Mouse (Mus musculus) stomach, embryonic 14.5 days (tissue): ENCODE data around the gene Krt34. TPM values are rescaled to one million over a fixed set of nuclear protein-coding genes. Genes with fewer than 3 reads are reported as not detected.

Experiments
- ATAC-seq: fragments of 200-750 bp; cut with Nextera tagmentation; 2 replicates; pipeline ENCODE4 v1.8.0; 2017; ENCODE audit warnings: low read depth, moderate TSS enrichment; ENCODE audit not compliant: insufficient number of reproducible peaks, insufficient read depth, low FRiP score
- H3K27ac ChIP-seq: fragments of 300-500 bp; sonication (generic); 2 replicates; pipeline ENCODE4 v1.5.1; 2014; ENCODE audit warnings: mild to moderate bottlenecking, low read length, moderate library complexity, mixed read lengths
- H3K27me3 ChIP-seq: fragments of 300-500 bp; sonication (generic); 2 replicates; pipeline ENCODE4 v1.6.1; 2014; ENCODE audit warnings: low read length, control low read depth, mixed read lengths; ENCODE audit not compliant: control insufficient read depth, insufficient read depth
- H3K36me3 ChIP-seq: fragments of 300-500 bp; sonication (generic); 2 replicates; pipeline ENCODE4 v1.6.1; 2014; ENCODE audit warnings: mild to moderate bottlenecking, control low read depth, low read length, moderate library complexity, mixed read lengths; ENCODE audit not compliant: control insufficient read depth, insufficient read depth
- H3K4me1 ChIP-seq: fragments of 300-500 bp; sonication (generic); 2 replicates; pipeline ENCODE4 v1.6.1; 2014; ENCODE audit warnings: low read length, control low read depth, mixed read lengths; ENCODE audit not compliant: control insufficient read depth, insufficient read depth
- H3K4me2 ChIP-seq: fragments of 300-500 bp; sonication (generic); replicated peaks from 2 replicates; pipeline ENCODE4 v1.6.1; 2014; ENCODE audit warnings: low read depth, low read length, control low read depth
- H3K4me3 ChIP-seq: fragments of 300-500 bp; sonication (generic); 2 replicates; pipeline ENCODE4 v1.5.1; 2014; ENCODE audit warnings: low read depth, low read length, control low read depth
- H3K9ac ChIP-seq: fragments of 300-500 bp; sonication (generic); replicated peaks from 2 replicates; pipeline ENCODE4 v1.6.1; 2014; ENCODE audit warnings: low read depth, mild to moderate bottlenecking, control low read depth, low read length, moderate library complexity, mixed read lengths
- H3K9me3 ChIP-seq: fragments of 300-500 bp; sonication (generic); 2 replicates; pipeline ENCODE4 v1.6.1; 2016; ENCODE audit warnings: low read depth, low read length, control low read depth; ENCODE audit not compliant: control insufficient read depth
- WGBS: fragments of 180-500 bp; shearing (Covaris S2); extraction: QIAGEN DNeasy Blood & Tissue Kit; methylation state at CpG from one replicate; pipeline ENCODE4 v1.1.7; 2014; 5-methylcytosine and 5-hydroxymethylcytosine counted together
- polyA plus RNA-seq: library from polyadenylated mRNA; unstranded; fragments of >200 nt; fragmentation: Nextera tagmentation; extraction: Ambion mirVana; gene quantifications from 2 replicates; pipeline ENCODE4 v1.2.1, GENCODE M21; 2014

Gene Krt34
- 0.36 TPM in 1 of 2 replicates, not detected in the other for polyA plus RNA-seq

DNA sequence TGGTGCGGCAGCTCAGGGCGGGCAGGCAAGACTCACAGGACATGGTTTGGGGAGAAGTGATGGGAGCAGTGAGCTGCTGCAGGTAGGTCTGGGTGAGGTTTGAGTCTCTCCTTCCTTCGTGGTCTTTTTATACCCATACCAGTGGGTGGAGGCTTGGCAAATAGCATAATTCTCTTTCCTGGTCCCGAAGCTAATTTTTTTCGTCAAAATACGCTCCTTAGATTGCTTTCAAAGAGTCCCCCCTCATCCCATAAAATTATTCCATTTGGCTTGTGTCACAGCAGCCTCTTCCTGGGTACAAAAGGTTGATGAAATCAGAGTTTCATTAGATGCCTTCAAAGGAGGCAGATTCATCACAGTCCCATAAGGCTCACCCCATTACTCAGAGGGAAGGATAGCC is at the start of gene Krt34:
Gene Krt34 (minus strand): TSS at position 101 of the 400 bp plus-strand sequence.
- no peaks in the 10 kb centered on the region for H3K36me3 ChIP-seq
- 88% methylated on average over 6 of the region's 6 CpGs for WGBS
- no peak within 1 kb of the TSS for H3K27ac ChIP-seq
- no peak within 1 kb of the TSS for H3K4me3 ChIP-seq
- no peaks in the 10 kb centered on the region for H3K4me1 ChIP-seq
- H3K9ac ChIP-seq, result no peak within 1 kb of the TSS
- ATAC-seq, result no peak
- H3K9me3 ChIP-seq, result no peaks in the 10 kb centered on the region
- H3K27me3 ChIP-seq, result no peaks in the 10 kb centered on the region
- no peak within 1 kb of the TSS for H3K4me2 ChIP-seq

DNA sequence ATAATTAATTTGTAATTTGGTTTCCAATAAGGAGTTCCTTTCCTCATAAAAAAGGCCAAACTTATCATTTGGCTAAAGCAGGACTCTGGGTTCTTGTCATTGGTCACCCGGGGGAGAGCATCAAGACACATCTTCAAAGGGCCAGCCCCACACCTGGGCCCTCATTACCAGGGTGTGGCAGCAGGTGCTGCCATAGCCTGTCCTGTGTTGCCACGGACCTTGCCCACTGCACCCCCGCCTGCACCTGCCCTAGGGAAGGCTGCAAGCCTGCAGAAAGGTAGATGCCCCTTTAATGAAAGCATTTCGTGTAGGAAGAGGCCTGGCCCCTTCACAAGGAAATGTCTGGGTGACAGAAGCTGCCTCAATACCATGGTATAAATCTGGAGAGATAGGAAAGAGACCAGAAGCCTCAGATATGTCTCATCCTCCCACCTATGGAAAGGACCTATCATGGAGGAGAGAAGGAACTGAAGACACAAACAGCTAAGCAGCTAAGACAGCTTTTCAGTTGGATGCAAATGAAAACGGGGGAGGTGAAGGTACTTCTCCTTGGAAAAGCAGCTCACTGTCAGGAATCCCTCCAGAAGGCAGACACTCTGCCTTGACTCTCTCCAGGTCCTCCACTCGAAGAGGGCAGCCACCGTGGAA is 47.1 kb upstream of the Krt34 start:
- H3K27ac ChIP-seq, result no peak overlapping the region
- no peak for ATAC-seq
- no peak overlapping the region for H3K4me2 ChIP-seq
- H3K9ac ChIP-seq, result no peak overlapping the region
- no peaks in the 10 kb centered on the region for H3K36me3 ChIP-seq
- WGBS, result 76% methylated on average over 7 of the region's 7 CpGs
- no peak overlapping the region for H3K4me3 ChIP-seq
- no peaks in the 10 kb centered on the region for H3K9me3 ChIP-seq
- no peaks in the 10 kb centered on the region for H3K4me1 ChIP-seq
- H3K27me3 ChIP-seq, result no peaks in the 10 kb centered on the region

DNA sequence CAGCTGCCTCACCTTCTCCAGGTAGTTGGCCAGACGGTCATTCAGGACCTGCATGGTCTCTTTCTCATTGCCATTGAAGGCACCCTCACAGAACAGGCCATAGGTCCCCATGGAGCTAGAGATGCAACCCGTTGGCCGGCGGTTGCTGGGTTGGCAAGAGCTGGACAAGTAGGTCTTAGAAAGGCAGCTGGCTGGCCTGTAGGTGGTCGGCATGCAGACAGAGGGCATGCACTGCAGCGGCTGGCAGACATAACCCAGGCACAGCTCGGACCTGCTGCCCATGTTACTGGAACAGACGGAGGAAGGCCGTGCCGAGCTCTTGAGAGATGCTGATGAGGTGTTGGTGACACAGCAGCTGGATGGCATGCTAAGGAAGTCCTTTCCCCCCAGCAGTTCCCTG is 46.5 kb upstream of the Krt34 start, which contains the start of gene Krt32:
Gene Krt32 (minus strand): TSS at position 366 of the 400 bp plus-strand sequence.
- Histone ChIP-seq H3K9ac (no peak within 1 kb of the TSS), H3K9me3 (no peaks in the 10 kb centered on the region), H3K4me3 (no peak within 1 kb of the TSS), H3K4me1 (no peaks in the 10 kb centered on the region), H3K27me3 (no peaks in the 10 kb centered on the region), H3K4me2 (no peak within 1 kb of the TSS), H3K27ac (no peak within 1 kb of the TSS), H3K36me3 (no peaks in the 10 kb centered on the region)
- no peak for ATAC-seq
- WGBS, result 92% methylated on average over 10 of the region's 10 CpGs

DNA sequence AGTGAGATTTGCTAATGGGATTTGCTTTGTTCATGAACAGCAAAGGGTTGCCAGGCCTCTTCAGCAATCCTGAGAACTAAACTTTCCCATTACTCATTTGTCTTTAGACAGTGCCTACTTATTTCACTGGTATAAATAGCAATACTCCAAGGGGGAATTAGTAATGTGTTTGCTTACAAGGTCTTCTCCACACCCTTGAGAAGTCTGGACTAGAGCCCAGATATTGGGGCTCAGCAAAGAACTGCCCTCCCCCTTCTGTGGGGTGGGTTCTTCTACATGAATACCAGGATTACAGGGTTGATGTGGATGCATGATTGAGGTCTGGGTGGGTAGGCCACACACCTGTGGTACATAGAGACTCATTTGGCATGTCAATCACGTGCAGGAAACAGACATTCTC is 32.5 kb upstream of the Krt34 start:
- H3K27me3 ChIP-seq, result no peaks in the 10 kb centered on the region
- peak overlapping the region; percentile 62; the same call in 1 of the 2 replicates for H3K27ac ChIP-seq
- H3K4me1 ChIP-seq, result no peaks in the 10 kb centered on the region
- no peak overlapping the region for H3K4me2 ChIP-seq
- WGBS, result 50% methylated on average over 1 of the region's 1 CpGs
- H3K9me3 ChIP-seq, result no peaks in the 10 kb centered on the region
- no peak for ATAC-seq
- H3K9ac ChIP-seq, result no peak overlapping the region
- no peaks in the 10 kb centered on the region for H3K36me3 ChIP-seq
- H3K4me3 ChIP-seq, result no peak overlapping the region

DNA sequence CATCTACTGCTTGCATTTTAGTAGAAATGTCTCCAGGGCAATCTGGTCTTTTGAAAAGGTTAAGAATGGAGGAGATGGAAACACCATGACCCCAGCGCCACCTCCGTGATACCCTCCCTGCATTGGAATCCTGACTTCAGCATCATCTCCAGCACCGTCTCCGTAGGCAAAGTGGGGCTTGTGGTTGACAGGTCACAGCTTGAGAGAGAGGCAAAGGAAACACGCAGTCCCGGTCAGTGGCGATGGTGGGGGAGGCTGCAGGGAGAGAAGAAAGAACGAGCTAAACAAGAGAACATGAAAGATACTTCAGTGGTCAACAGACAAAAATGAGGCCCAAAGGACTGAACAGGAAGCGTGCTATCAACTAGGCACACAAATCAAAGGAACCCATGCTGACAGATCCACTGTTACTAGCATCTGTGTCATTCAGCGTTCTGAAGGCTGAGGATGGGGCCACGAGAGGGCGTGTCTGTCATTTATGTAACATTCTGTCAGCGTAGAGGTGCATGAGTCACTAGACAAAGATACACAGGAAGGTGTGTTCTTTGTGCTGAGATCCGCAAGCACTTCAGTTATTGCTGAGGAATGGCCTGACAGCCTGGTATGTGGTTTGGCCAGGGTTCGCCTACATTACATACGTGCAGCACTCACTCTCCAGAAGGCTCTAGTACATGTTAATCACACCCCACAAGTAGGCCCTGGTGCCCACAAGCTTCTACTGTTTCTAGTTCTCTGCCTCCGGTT is 26.1 kb upstream of the Krt34 start:
- no peaks in the 10 kb centered on the region for H3K4me1 ChIP-seq
- peak; percentile 69; the same call in 1 of the 2 replicates for ATAC-seq
- no peak overlapping the region for H3K9ac ChIP-seq
- WGBS, result 67% methylated on average over 17 of the region's 17 CpGs
- H3K4me2 ChIP-seq, result no peak overlapping the region
- no peaks in the 10 kb centered on the region for H3K36me3 ChIP-seq
- no peaks in the 10 kb centered on the region for H3K27me3 ChIP-seq
- no peak overlapping the region for H3K4me3 ChIP-seq
- H3K9me3 ChIP-seq, result no peaks in the 10 kb centered on the region
- no peak overlapping the region for H3K27ac ChIP-seq

DNA sequence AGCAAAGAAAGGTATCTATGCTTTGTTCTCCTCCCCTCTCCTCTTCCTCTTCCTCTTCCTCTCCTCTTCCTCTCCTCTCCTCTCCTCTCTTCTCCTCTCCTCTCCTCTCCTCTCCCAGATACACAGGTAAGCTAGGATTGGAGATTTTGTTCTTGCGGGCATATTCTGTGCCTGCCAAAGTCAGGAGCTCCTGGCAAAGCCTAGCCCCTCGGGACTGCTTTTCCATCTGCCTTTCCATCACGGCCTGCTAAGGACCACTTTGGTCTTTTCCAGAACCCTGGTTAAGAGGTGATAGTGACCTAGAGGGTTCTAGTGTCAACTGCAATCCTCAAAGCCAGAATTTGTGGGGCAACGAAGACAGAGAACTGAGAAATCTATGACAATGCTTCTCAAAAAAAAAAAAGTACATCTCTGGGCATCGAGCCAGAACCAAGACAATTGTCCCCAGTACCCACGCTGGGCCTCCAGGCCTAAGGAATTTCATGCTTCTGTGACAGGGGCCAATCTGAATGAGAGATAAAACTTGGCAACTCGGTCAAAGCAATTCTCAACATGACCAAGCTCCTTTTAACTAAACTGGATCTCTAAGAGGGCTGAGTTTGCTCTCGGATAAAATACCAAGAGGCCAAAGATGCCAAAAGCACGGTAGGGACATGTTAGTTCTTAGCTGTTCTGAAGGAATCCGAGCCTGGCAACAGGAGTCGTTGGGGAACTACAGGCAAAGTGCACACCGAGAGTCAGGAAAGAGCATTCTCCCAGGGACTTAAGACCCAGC is 25.1 kb upstream of the Krt34 start:
- no peaks in the 10 kb centered on the region for H3K36me3 ChIP-seq
- ATAC-seq, result no peak
- WGBS, result 79% methylated on average over 12 of the region's 12 CpGs

DNA sequence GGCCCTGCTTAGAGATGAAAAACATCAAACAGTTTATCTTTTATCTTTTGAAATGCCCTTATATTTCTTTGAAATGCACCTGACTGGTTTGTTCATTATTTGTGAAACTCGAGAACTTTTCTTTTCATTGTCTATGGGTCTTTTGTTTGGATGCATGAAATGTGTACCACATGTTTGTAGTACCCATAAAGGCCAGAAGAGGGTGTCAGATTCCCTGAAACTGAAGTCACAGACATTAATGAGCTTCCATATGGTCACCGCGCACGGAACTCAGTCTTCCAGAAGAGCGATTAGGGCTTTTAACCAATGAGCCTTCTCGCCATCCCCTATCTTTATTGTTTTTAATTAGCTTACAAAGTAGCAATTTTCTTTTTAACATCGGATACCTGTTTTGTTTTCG is 17.5 kb upstream of the Krt34 start:
- Histone ChIP-seq H3K27me3 (no peaks in the 10 kb centered on the region), H3K9me3 (no peaks in the 10 kb centered on the region), H3K4me3 (no peak overlapping the region), H3K9ac (no peak overlapping the region), H3K4me1 (no peaks in the 10 kb centered on the region), H3K36me3 (no peaks in the 10 kb centered on the region), H3K4me2 (no peak overlapping the region), H3K27ac (no peak overlapping the region)
- 78% methylated on average over 8 of the region's 8 CpGs for WGBS
- ATAC-seq, result no peak

More for the DNA sequence above, 25.1 kb upstream of the Krt34 start:
- Histone ChIP-seq H3K27ac (no peak overlapping the region; the same call in 1 of the 2 replicates), H3K4me1 (no peaks in the 10 kb centered on the region), H3K9me3 (no peaks in the 10 kb centered on the region), H3K27me3 (no peaks in the 10 kb centered on the region), H3K4me2 (no peak overlapping the region), H3K9ac (no peak overlapping the region), H3K4me3 (no peak overlapping the region)
